Mouse (Mus musculus) adrenal gland, adult (tissue): ENCODE results near the gene Mical2.

Source experiments
- DNase-seq, 2 experiments: peaks; one replicate each; pipeline ENCODE4 v3.0.0; 2022 to 2023; ENCODE audit warnings: low spot score in 1 of 2; ENCODE audit not compliant: inconsistent age in 2 of 2

The Mical2 gene

GRCm38 (mm10) chr7:112208323-112209167 lies 17.1 kb upstream of the Mical2 start:
- DNase-seq: peak in 1 of 2 experiments; percentile 63

DNA sequence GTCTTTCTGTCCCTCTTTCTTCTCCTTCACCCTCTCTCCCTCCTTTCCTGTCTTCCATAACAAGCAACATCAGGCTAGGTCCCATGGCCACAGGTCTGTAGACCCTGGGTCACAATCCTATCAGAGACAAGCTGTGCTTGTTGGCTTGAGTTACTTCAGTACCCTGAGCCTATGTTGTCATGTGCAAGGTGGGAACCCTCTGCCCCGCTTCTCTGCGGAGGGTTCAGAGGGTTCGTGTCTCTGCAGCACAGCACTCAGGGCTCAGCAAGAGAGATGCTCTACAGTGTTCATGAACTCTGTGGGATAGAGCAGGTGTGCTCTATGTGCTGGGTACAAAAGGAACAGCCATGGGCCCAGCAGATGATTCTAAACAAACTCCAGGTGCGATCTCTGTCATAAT lies 16.0 kb upstream of the Mical2 start:
- no peak for DNase-seq

GRCm38 (mm10) chr7:112212921-112213721 lies 12.5 kb upstream of the Mical2 start:
- no peak for DNase-seq

DNA sequence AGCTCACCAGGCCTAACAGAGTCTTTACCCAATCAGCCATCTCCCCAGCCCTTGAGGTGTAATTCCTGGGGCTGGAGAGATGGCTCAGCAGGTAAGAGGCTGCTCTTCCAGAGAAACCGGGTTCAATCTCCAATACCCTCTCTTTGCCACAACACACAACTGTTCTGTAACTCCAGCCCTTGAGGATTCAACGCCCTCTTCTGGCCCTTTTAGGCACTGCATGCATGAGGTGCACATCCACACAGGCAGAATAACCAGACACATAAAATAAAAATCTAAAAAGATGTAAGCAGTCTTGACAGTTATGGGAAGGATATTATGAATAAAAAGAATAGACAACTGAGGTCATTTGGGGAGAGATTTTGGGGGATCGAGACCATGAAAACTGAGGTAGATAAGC lies 9.8 kb upstream of the Mical2 start:
- DNase-seq: no peak

GRCm38 (mm10) chr7:112216720-112217119 lies 8.9 kb upstream of the Mical2 start:
- DNase-seq: peak in 1 of 2 experiments; percentile 68

GRCm38 (mm10) chr7:112217208-112217607 lies 8.4 kb upstream of the Mical2 start:
- DNase-seq: peak; percentile 84 to 90

DNA sequence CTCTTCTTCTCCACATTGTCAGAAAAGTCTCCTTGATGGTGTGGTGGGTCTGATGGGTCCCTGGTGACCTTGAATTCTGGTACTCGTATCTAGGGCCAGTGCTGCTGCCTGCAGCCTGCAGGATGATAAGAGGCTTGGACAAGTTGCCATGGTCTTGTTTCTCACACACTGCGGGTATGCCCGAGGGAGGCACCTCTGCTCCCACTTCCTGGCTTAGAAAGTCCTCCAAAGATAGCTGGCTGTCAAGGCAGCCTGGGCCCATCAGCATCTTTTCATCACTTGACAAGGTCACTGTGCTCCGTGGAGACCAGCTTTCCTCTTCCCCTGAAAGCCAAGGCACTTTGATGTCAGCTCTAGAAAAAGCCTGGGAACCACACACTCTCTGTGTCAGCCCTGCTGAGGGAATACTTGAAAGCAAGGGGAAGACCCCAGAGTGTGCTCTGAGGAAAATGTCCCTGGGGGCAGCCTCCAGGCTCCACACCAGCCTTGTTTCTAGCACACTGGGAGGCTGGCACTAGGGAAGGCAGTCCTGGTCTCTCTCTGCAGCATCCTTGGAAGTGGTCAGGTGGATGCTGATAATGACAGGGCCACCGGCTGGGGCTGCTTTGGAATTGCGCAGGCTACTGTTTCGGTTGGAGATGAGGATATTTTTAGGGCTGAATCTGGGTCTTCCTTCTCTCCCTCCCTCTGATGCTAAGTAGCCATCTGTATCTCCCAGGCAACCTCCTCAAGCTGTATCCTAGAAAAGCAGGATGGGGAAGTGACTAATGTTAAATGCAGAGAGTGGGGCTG lies 2.7 kb upstream of the Mical2 start:
- peak in 1 of 2 experiments; percentile 50 for DNase-seq

GRCm38 (mm10) chr7:112224854-112225253 lies 802 bp upstream of the Mical2 start:
- DNase-seq: no peak

DNA sequence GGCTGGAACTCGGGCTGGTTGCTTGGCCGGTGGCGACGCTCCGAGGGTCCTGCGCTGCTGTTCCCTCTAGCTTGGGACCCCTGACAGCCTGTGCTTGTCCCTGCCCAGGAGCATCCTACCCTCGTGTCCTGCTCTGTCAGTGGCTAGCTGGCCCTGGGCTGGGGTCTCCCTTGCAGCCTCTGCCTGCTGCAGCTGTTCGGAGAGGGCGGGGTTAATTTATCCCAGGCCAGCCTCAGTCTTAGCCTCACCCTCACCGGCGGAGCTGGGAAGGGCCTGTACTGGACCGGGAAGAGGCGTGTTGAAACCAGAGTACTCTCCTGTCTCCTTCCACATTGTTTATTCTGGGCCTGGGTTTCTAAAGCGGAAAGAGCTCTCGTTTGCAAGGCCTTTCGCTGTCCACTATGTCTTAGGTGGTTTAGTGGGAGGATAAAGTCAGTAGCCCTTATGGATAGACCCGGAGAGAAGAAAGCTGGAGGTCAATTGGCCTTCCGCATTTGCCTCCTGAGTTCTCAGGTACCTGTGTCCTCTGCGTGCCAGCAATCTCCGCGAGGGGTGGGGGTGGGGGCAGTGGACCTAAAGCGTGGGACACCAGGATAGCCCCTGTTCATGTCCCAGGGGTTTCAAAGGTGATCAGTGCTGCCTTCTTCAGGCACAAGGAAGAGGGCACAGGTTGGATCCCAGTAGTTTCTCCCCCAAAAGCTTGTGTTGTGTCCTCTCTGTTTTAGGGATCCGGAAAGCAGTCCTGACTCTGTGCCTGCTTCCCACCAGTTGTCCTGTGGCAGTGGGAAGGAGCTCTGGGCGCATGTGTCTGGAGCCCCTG lies 1.0 kb downstream of the Mical2 start:
- DNase-seq: peak in 1 of 2 experiments; percentile 60

DNA sequence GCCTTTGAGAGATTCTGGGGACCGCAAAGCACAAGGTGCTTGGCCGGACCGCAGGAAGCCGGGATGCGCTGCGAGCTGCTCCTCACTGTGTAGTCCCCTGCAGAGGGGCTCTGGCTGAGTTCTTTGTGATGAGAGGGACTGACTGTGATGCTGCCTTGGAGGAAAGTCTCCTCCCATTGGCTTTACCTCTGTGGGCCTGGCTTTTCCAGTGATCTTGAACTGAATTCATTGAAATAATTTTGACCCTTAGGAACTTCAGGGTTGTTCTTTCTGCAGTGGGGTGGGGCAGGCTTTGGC lies 1.6 kb downstream of the Mical2 start:
- no peak for DNase-seq

DNA sequence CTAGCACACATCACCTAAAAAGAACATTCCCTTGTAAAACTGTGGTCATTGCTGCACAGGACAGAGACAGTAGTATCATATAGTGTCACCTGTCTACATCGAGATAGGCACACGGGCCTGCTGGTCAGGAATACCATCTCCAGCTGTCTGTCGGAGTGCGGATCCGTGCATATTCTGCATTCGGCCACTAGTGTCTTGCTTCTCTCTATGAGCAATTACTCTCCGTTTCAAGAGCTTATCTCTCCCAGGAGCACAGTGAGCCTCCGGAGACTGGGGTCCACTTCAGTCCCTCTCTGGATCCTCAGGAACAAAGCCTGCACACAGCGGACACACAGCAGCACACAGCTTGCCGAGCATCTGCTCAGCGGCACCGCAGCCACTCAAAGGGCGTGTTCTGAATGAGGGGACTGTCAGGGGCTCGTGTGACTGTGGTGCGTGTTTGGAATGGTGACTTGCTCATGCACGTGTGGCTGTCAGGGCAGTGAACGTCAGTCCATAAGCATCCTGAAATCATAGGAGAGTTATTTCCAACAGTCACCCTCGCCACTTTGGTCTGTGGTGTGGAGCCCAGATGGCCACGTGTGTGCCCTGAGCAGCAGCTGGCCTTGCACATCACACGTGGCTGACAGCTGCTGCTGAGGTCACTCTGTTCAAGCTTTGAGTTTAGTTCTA lies 3.3 kb downstream of the Mical2 start:
- peak; percentile 56 for DNase-seq

- no peak for DNase-seq
Observed at GRCm38 (mm10) chr7:112231731-112232130, 6.1 kb downstream of the Mical2 start.

DNA sequence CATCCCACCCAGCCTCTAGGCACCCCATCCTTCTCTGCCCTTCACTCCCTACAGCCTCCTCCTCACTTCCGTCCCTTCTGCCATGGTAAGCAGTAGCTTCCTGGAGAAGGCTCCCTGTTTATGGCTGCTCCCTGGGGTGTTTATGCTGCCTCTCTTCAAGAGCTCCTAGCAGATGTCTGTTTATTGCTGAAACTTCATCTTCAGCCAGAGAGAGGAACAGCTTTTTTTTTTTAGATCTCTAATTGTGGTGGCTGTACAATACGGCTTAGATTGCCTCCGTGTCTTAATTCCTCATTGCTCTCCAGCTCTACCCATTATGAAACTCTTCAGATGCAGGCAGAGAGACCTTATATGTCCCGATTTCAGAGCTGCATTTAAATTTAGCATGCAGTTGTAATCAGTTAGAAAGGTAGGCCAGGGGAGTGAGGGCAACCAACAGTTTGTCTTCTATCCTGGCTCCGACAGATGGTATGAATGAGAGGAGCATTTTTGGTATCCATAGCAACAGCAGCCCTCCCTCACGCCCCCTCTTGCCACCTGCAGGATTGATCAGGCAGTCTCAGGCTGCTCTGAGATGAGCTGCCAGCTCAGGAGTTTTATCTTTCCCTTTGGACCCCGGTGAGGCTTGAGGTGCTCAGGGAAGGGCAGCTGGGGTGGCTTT lies 7.8 kb downstream of the Mical2 start:
- no peak for DNase-seq

DNA sequence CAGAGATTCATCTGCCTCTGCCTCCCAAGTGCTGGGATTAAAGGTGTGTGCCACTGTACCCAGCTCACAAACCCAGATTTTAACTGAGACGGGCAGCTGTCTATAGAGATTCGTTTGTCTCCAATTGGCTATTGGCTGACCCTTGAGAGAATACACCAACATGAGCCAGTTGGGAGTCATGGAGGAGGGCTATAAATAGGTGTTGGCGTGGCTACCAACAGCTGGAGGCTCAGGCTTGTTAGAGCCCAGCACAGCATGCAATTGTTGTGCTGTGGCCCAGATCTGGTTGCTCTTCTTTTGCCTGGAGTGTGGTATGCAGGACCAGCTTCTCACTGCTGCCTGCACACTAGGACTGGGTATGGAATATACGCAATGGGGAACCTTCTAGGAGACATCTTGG lies 8.8 kb downstream of the Mical2 start:
- DNase-seq: no peak

GRCm38 (mm10) chr7:112235493-112235892 lies 9.8 kb downstream of the Mical2 start:
- DNase-seq: no peak

DNA sequence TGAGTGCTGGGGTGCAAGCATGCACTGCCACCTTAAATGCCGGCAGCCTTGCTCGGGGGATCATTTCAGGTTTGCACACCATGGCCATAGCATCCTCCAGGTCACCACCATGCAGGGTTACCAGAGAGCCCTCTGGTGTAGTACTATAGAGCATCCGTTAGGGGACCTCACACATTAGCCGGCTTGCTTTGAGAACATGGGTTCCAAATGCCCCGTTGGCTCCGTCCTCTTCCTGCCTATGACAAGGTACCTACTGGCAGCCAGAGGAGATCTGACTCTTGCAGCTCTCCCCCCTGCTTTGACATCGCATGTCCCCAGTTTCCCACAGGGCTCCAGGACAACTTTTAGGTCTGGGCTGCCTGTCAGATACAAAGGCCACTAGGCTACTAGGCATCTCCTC lies 11.6 kb downstream of the Mical2 start:
- DNase-seq: no peak

GRCm38 (mm10) chr7:112237868-112238267 lies 12.2 kb downstream of the Mical2 start:
- DNase-seq: peak in 1 of 2 experiments; percentile 45

DNA sequence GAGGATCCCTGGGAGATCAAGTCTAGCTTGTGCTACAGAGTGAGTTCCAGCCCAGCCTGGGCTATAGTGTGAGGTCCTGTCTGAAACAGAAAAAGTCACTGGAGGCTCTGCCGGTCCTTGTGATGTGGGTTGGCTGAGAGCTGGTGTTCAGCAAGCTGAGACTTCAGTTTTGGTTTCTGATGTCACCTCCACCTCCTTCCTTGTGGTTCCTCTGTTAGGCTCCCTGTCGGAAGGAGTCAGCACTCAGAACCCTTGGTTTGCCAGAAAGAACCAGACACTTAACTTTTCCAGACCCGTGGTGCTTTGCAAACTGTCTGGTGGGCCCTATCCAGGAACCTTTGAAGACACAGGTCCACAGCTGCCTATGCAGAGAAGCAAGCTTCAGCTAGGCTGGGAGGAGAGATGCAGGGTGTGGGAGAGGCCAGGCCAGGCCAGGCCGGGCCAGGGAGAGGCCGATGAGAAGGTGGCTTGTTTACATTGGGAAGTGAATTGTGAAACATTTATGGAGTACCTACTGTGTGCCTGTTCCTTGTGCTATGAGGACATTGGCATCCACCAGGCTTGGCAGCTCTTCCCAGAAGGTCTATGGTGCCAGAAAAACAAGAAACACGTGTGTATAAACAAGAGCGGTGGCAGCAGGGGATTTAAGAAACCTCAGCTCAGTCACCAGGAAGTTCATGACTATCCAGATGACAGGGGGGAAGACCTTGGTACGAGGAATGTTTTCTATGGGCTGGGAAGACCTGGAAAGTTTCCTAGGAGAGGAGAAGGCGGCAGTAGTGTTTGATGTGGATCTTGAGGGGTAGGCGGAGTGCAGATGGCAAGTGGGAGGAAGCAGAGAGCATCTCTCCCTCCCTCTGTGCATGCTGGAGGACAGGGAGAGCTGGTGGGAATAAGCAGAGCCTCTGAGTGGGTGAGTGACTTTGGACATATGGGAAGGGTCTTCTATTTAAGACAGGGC lies 13.4 kb downstream of the Mical2 start:
- no peak for DNase-seq
